20 mouse cellular contexts compared by ENCODE assay signal in genomic region chr11:71790227-71790626, GRCm38 (mm10). TPM values are rescaled to one million over a fixed set of nuclear protein-coding genes. Genes with fewer than 3 reads are reported as not detected.
DNase-seq lines count a peak whose midpoint lies in the region; ATAC-seq and TF ChIP-seq lines count a peak whose summit lies in the region.
"Had no signal": no experiment of that assay in that cellular context is flagged by ENCODE, and none has a peak within 500 bp of the region (broad histone marks: within the 10 kb centered on the region; RNA-seq: fewer than 3 reads in every experiment).

No protein-coding gene starts in this region.

- H3K4me1 ChIP-seq in heart, postnatal 0 days (ENCODE audit: control insufficient read depth, insufficient read depth), result no peaks in the 10 kb centered on the region
- H3K4me1 ChIP-seq in heart, embryonic 12.5 days (replicated peaks), result no peaks in the 10 kb centered on the region
- H3K4me1 ChIP-seq in midbrain, embryonic 11.5 days (ENCODE audit: control insufficient read depth, insufficient read depth, low read length), result no peaks in the 10 kb centered on the region
- H3K4me1 ChIP-seq in midbrain, embryonic 13.5 days (replicated peaks), result no peaks in the 10 kb centered on the region
- H3K4me1 ChIP-seq: embryonic facial prominence, embryonic 10.5 days; heart, embryonic 15.5 days; hindbrain, embryonic 10.5 days; liver, embryonic 12.5 days; midbrain, embryonic 10.5 days; neural tube, embryonic 13.5 days had no signal

- H3K27me3 ChIP-seq in heart, postnatal 0 days (ENCODE audit: control insufficient read depth, insufficient read depth, low read length), result no peaks in the 10 kb centered on the region
- no peaks in the 10 kb centered on the region for H3K27me3 ChIP-seq in heart, embryonic 12.5 days (replicated peaks)
- H3K27me3 ChIP-seq in midbrain, embryonic 11.5 days (ENCODE audit: control insufficient read depth, insufficient read depth, low read length), result no peaks in the 10 kb centered on the region
- H3K27me3 ChIP-seq in midbrain, embryonic 13.5 days, result no peaks in the 10 kb centered on the region
- H3K27me3 ChIP-seq: heart, embryonic 15.5 days; liver, embryonic 12.5 days; neural tube, embryonic 13.5 days had no signal

- no peak for DNase-seq in heart, postnatal 0 days (ENCODE audit: low spot score)
- no peak for DNase-seq in layer of hippocampus, adult 2 months (ENCODE audit: low spot score in 2 of 2)
- DNase-seq in layer of hippocampus, adult 18-20 months (ENCODE audit: low spot score in 2 of 2), result no peak
- peak; percentile 61 for DNase-seq in midbrain, embryonic 11.5 days (ENCODE audit: low spot score, missing footprints)
- DNase-seq: cerebellum, adult 8-10 months; gastrocnemius, postnatal 10 days; heart, adult 18-20 months; kidney, postnatal 14 days; layer of hippocampus, adult 9-11 months; thymus, postnatal 25 days had no signal

- H3K27ac ChIP-seq in heart, postnatal 0 days (ENCODE audit: low read depth), result no peak overlapping the region
- no peak overlapping the region for H3K27ac ChIP-seq in heart, embryonic 12.5 days (ENCODE audit: poor library complexity, severe bottlenecking)
- no peak overlapping the region for H3K27ac ChIP-seq in layer of hippocampus, adult 2 months
- no peak overlapping the region for H3K27ac ChIP-seq in midbrain, embryonic 11.5 days (ENCODE audit: low read depth, low read length)
- no peak overlapping the region for H3K27ac ChIP-seq in midbrain, embryonic 13.5 days
- H3K27ac ChIP-seq: embryonic facial prominence, embryonic 10.5 days; heart, embryonic 15.5 days; hindbrain, embryonic 10.5 days; liver, embryonic 12.5 days; midbrain, embryonic 10.5 days; neural tube, embryonic 13.5 days had no signal

- no peak overlapping the region for H3K9ac ChIP-seq in heart, postnatal 0 days (replicated peaks; ENCODE audit: low read depth, low read length)
- no peak overlapping the region for H3K9ac ChIP-seq in heart, embryonic 12.5 days
- H3K9ac ChIP-seq in midbrain, embryonic 11.5 days (ENCODE audit: low read length), result no peak overlapping the region
- H3K9ac ChIP-seq in midbrain, embryonic 13.5 days (replicated peaks), result no peak overlapping the region
- H3K9ac ChIP-seq: heart, embryonic 15.5 days; liver, embryonic 12.5 days; neural tube, embryonic 13.5 days had no signal

- no peaks in the 10 kb centered on the region for H3K9me3 ChIP-seq in heart, postnatal 0 days (replicated peaks; ENCODE audit: control insufficient read depth, low read length)
- H3K9me3 ChIP-seq in heart, embryonic 12.5 days (replicated peaks), result no peaks in the 10 kb centered on the region
- H3K9me3 ChIP-seq in midbrain, embryonic 11.5 days (ENCODE audit: control insufficient read depth, low read length), result no peaks in the 10 kb centered on the region
- no peaks in the 10 kb centered on the region for H3K9me3 ChIP-seq in midbrain, embryonic 13.5 days
- H3K9me3 ChIP-seq: embryonic facial prominence, embryonic 10.5 days; heart, embryonic 15.5 days; liver, embryonic 12.5 days; midbrain, embryonic 10.5 days; neural tube, embryonic 13.5 days had no signal

- TF ChIP-seq EP300 in heart, postnatal 0 days (IDR thresholded peaks at IDR 0.05; ENCODE audit: low read depth), result no peak

- TF ChIP-seq CTCF in heart, postnatal 0 days (IDR thresholded peaks at IDR 0.05; ENCODE audit: low read depth), result peak; percentile 31
- TF ChIP-seq CTCF in layer of hippocampus, adult 2 months (conservative IDR thresholded peaks at IDR 0.05), result peak; percentile 60

- H3K4me2 ChIP-seq in heart, postnatal 0 days (ENCODE audit: low read depth, low read length), result no peak overlapping the region
- no peak overlapping the region for H3K4me2 ChIP-seq in heart, embryonic 12.5 days
- H3K4me2 ChIP-seq in midbrain, embryonic 11.5 days, result no peak overlapping the region
- H3K4me2 ChIP-seq in midbrain, embryonic 13.5 days (replicated peaks), result no peak overlapping the region
- H3K4me2 ChIP-seq: heart, embryonic 15.5 days; liver, embryonic 12.5 days; neural tube, embryonic 13.5 days had no signal

- H3K36me3 ChIP-seq in heart, postnatal 0 days (replicated peaks; ENCODE audit: control insufficient read depth, insufficient read depth, low read length), result no peaks in the 10 kb centered on the region
- no peaks in the 10 kb centered on the region for H3K36me3 ChIP-seq in heart, embryonic 12.5 days
- peaks cover 2% of the 10 kb centered on the region; the same call in 1 of the 2 replicates for H3K36me3 ChIP-seq in midbrain, embryonic 11.5 days (ENCODE audit: control insufficient read depth, insufficient read depth, low read length)
- H3K36me3 ChIP-seq in midbrain, embryonic 13.5 days, result peaks cover 64% of the 10 kb centered on the region
- H3K36me3 ChIP-seq: heart, embryonic 15.5 days; liver, embryonic 12.5 days had no signal

- no peak overlapping the region for H3K4me3 ChIP-seq in heart, postnatal 0 days (ENCODE audit: low read depth, low read length)
- H3K4me3 ChIP-seq in heart, embryonic 12.5 days, result no peak overlapping the region
- no peak overlapping the region for H3K4me3 ChIP-seq in layer of hippocampus, adult 2 months
- H3K4me3 ChIP-seq in midbrain, embryonic 11.5 days (ENCODE audit: low read depth, low read length), result no peak overlapping the region
- no peak overlapping the region for H3K4me3 ChIP-seq in midbrain, embryonic 13.5 days (replicated peaks)
- H3K4me3 ChIP-seq: embryonic facial prominence, embryonic 10.5 days; heart, embryonic 15.5 days; hindbrain, embryonic 10.5 days; liver, embryonic 12.5 days; midbrain, embryonic 10.5 days; neural tube, embryonic 13.5 days had no signal

- ATAC-seq in heart, postnatal 0 days (ENCODE audit: insufficient read depth, low read depth), result no peak
- no peak for ATAC-seq in heart, embryonic 12.5 days (ENCODE audit: insufficient number of reproducible peaks, low FRiP score)
- no peak for ATAC-seq in midbrain, embryonic 11.5 days (ENCODE audit: low FRiP score)
- no peak for ATAC-seq in midbrain, embryonic 13.5 days
- no peak for ATAC-seq in megakaryocyte progenitor cell, adult 5-6 weeks (replicated peaks; ENCODE audit: poor library complexity)
- ATAC-seq: liver, embryonic 12.5 days; Patski had no signal

- WGBS in heart, postnatal 0 days, result 59% methylated on average over 3 of the region's 3 CpGs
- 63% methylated on average over 3 of the region's 3 CpGs for WGBS in heart, embryonic 12.5 days
- WGBS in midbrain, embryonic 11.5 days, result 87% methylated on average over 3 of the region's 3 CpGs
- WGBS in midbrain, embryonic 13.5 days, result 89% methylated on average over 3 of the region's 3 CpGs

RNA-seq across cellular contexts. Expression of gene Wscd1, which starts 40.5 kb away (rescaled TPM):
- total RNA-seq in heart, postnatal 0 days (2014; rRNA removed; ENCODE audit: low replicate concordance), result 14.1 and 25.0 TPM in 2 replicates
- polyA plus RNA-seq in heart, postnatal 0 days (2015; fragmentation: Nextera tagmentation; extraction: Ambion mirVana), result 4.0 and 4.3 TPM in 2 replicates
- 3.1 and 4.2 TPM in 2 replicates for polyA plus RNA-seq in heart, embryonic 12.5 days (2016; fragmentation: Nextera tagmentation; extraction: Ambion mirVana)
- 100 to 1,000 TPM; 111 to 114 TPM for total RNA-seq in layer of hippocampus, adult 2 months (2021)
- 100 to 1,000 TPM; 113 to 114 TPM for total RNA-seq in layer of hippocampus, adult 18-20 months (2021)
- 44.1 and 54.4 TPM in 2 replicates for polyA plus RNA-seq in midbrain, embryonic 11.5 days (2014; fragmentation: Nextera tagmentation; extraction: Ambion mirVana)
- 79.2 and 82.5 TPM in 2 replicates for polyA plus RNA-seq in midbrain, embryonic 13.5 days (2015; fragmentation: Nextera tagmentation; extraction: Ambion mirVana)
- not detected in 2 replicates for total RNA-seq in megakaryocyte progenitor cell, adult 5-6 weeks (2015)
- not detected in 2 replicates for total RNA-seq in megakaryocyte progenitor cell, adult 5-6 weeks (2017)

Comparison
In these comparisons a context has a peak if more than half of its experiments do, and no peak if none do; other contexts are left out.
1. RNA of gene Wscd1, which starts 40.5 kb away (total RNA-seq): 111 to 114 TPM in layer of hippocampus, adult 2 months, 113 to 114 TPM in layer of hippocampus, adult 18-20 months and 14.1 to 25.0 TPM in heart, postnatal 0 days; not detected in megakaryocyte progenitor cell, adult 5-6 weeks; every median in the first group is over 10 times any median in the second.